Mouse (Mus musculus) limb, embryonic 12.5 days (tissue): ENCODE results near the gene Zmynd19. TPM values are rescaled to one million over a fixed set of nuclear protein-coding genes. Genes with fewer than 3 reads are reported as not detected.
A peak's percentile ranks its signal among the peaks of the same experiment; 100 is the strongest.

Experiments
- ATAC-seq: fragments of 200-750 bp; cut with Nextera tagmentation; 2 replicates; pipeline ENCODE4 v1.8.0; 2017; ENCODE audit warnings: low read depth, moderate TSS enrichment; ENCODE audit not compliant: insufficient number of reproducible peaks, insufficient read depth, low FRiP score, low TSS enrichment
- H3K27ac ChIP-seq: fragments of 300-500 bp; sonication (generic); 2 replicates; pipeline ENCODE4 v1.5.1; 2016; ENCODE audit warnings: mild to moderate bottlenecking, moderate library complexity
- H3K27me3 ChIP-seq: fragments of 300-500 bp; sonication (generic); 2 replicates; pipeline ENCODE4 v1.6.1; 2016; ENCODE audit warnings: mild to moderate bottlenecking, moderate library complexity
- H3K36me3 ChIP-seq: fragments of 300-500 bp; sonication (generic); 2 replicates; pipeline ENCODE4 v1.6.1; 2016; ENCODE audit warnings: mild to moderate bottlenecking, moderate library complexity
- H3K4me1 ChIP-seq: fragments of 300-500 bp; sonication (generic); replicated peaks from 2 replicates; pipeline ENCODE4 v1.6.1; 2016
- H3K4me2 ChIP-seq: fragments of 300-500 bp; sonication (generic); 2 replicates; pipeline ENCODE4 v1.6.1; 2016; ENCODE audit warnings: mild to moderate bottlenecking, moderate library complexity
- H3K4me3 ChIP-seq: fragments of 300-500 bp; sonication (generic); replicated peaks from 2 replicates; pipeline ENCODE4 v1.5.1; 2016; ENCODE audit warnings: mild to moderate bottlenecking
- H3K9ac ChIP-seq: fragments of 300-500 bp; sonication (generic); replicated peaks from 2 replicates; pipeline ENCODE4 v1.6.1; 2016; ENCODE audit warnings: mild to moderate bottlenecking, moderate library complexity
- H3K9me3 ChIP-seq: fragments of 300-500 bp; sonication (generic); 2 replicates; pipeline ENCODE4 v1.6.1; 2016; ENCODE audit warnings: mild to moderate bottlenecking, moderate library complexity
- WGBS: fragments of 180-500 bp; shearing (Covaris S2); methylation state at CpG from one replicate; pipeline ENCODE4 v1.1.7; 2016; 5-methylcytosine and 5-hydroxymethylcytosine counted together
- polyA plus RNA-seq: library from polyadenylated mRNA; unstranded; fragments of >200 nt; fragmentation: Nextera tagmentation; extraction: Ambion mirVana; gene quantifications from 2 replicates; pipeline ENCODE4 v1.2.1, GENCODE M21; 2016

The Zmynd19 gene
- polyA plus RNA-seq: 25.3 and 26.8 TPM in 2 replicates

DNA sequence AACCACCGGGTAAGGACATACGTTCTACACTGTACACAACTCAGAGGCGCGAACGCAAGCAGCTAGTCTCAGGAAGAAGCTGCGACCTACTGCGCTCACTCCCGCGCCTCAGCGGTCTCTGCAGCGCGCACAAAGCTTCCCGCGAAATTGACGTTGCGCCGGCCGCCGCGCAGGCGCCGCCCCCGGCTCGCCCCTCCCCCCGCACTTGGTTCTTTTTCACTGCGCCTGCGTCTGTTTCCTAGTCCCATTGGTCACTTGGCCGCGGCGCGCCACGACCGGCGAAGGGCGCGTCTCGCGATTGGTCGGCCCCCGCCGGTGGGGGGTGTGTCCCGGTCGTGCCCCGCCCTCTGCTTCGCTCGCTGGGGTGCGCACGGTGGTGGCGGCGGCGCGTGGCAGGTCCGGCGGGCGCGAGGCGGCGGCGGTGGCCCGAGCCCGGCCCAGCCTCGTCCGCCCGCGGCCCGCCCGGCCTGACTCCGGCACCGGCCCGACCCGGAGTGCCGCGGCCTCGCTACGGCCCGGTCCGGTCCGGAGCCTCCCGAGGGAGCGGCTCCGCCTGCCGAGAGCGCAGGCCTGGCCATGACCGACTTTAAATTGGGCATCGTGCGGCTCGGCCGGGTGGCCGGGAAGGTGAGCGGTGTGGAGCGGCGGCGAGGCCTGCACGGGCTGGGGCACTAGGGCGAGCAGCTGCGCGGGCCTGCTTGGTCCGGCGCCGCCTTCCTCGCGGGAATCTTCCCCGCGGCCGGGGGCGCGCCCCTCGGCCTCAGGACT, at the start of gene Zmynd19:
Gene Zmynd19 (plus strand): TSS at position 372 of the 768 bp plus-strand sequence.
- Histone ChIP-seq H3K27ac (peak within 1 kb of the TSS; percentile 79), H3K9ac (peak within 1 kb of the TSS; percentile 93), H3K27me3 (no peaks in the 10 kb centered on the region), H3K4me1 (peaks cover 14% of the 10 kb centered on the region), H3K4me2 (peak within 1 kb of the TSS; percentile 93), H3K4me3 (peak within 1 kb of the TSS; percentile 99), H3K9me3 (no peaks in the 10 kb centered on the region), H3K36me3 (peaks cover 29% of the 10 kb centered on the region)
- WGBS: under 1% methylated on average over 93 of the region's 108 CpGs
- ATAC-seq: peak; percentile 98

- H3K4me3 ChIP-seq: no peak overlapping the region
Observed at GRCm38 (mm10) chr2:24901055-24901454, 48.5 kb upstream of the Zmynd19 start.

DNA sequence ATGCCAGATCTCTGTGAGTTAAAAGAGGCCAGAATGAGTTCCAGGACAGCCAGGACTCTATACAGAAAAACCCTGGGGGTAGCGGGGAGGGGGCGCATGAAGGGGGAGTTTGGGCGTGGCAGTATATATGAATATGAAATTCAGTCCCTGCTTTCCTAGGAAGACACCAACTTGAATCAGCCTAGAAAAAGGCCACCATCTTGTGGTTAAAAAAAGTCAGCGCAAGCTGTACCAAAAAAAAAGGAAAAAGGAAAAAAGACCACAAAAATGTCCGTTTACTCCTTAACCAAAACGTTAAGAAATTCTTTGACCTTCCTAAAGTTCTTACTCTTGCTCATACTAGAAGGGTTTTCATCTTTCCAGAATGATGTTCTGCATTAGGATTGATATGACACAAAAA, 46.6 kb upstream of the Zmynd19 start:
- Histone ChIP-seq H3K4me3 (no peak overlapping the region), H3K9me3 (no peaks in the 10 kb centered on the region), H3K9ac (no peak overlapping the region), H3K36me3 (peaks cover 15% of the 10 kb centered on the region; the same call in 1 of the 2 replicates), H3K4me2 (no peak overlapping the region), H3K4me1 (no peaks in the 10 kb centered on the region; the same call in 1 of the 2 replicates), H3K27ac (no peak overlapping the region), H3K27me3 (no peaks in the 10 kb centered on the region)
- 87% methylated on average over 6 of the region's 6 CpGs for WGBS
- no peak for ATAC-seq

More at GRCm38 (mm10) chr2:24901055-24901454, 48.5 kb upstream of the Zmynd19 start:
- Histone ChIP-seq H3K36me3 (peaks cover 21% of the 10 kb centered on the region; the same call in 1 of the 2 replicates), H3K9me3 (no peaks in the 10 kb centered on the region), H3K27ac (no peak overlapping the region), H3K9ac (no peak overlapping the region), H3K27me3 (no peaks in the 10 kb centered on the region), H3K4me1 (no peaks in the 10 kb centered on the region; the same call in 1 of the 2 replicates), H3K4me2 (no peak overlapping the region)
- WGBS: 85% methylated on average over 5 of the region's 5 CpGs
- ATAC-seq: no peak

DNA sequence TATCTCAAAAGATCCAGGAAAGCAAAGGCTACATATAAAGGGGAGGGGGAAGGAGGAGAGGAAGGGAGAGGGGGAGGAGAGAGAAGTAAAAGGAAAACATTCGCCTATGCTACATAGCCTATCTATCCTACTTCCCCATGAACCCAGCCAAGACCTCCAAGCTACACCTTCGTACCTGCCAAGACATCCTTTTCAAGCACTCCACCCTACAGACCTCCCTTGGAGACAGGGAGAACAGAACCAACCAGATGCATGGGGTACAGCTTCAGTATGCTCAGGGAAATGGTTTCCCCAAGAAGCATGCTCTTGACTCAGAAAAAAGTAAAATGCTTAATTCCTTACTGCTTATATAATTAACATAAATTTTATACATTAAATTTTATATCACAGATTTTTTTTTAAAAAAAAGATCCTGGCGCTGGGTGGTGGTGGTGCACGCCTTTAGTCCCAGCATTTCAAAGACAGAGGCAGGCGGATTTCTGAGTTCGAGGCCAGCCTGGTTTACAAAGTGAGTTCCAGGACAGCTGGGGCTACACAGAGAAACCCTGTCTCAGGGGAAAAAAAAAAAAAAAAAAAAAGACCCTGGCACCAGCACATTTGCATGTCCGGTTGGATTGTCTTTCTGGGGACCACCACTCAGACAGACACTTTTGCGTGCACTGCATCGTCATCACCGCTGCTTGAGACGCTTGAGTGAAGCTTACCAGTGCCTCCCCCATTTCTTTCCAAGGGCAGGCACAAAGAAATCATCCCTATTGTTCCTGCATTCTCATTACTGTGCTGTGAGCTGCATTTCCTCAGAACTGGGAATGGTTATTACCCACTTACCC, 44.6 kb upstream of the Zmynd19 start:
- ATAC-seq: no peak
- H3K4me2 ChIP-seq: no peak overlapping the region
- H3K27ac ChIP-seq: no peak overlapping the region
- no peaks in the 10 kb centered on the region; the same call in 1 of the 2 replicates for H3K4me1 ChIP-seq
- H3K9me3 ChIP-seq: no peaks in the 10 kb centered on the region
- peaks cover 8% of the 10 kb centered on the region; the same call in 1 of the 2 replicates for H3K36me3 ChIP-seq
- H3K9ac ChIP-seq: no peak overlapping the region
- 86% methylated on average over 11 of the region's 11 CpGs for WGBS
- H3K4me3 ChIP-seq: no peak overlapping the region
- no peaks in the 10 kb centered on the region for H3K27me3 ChIP-seq

DNA sequence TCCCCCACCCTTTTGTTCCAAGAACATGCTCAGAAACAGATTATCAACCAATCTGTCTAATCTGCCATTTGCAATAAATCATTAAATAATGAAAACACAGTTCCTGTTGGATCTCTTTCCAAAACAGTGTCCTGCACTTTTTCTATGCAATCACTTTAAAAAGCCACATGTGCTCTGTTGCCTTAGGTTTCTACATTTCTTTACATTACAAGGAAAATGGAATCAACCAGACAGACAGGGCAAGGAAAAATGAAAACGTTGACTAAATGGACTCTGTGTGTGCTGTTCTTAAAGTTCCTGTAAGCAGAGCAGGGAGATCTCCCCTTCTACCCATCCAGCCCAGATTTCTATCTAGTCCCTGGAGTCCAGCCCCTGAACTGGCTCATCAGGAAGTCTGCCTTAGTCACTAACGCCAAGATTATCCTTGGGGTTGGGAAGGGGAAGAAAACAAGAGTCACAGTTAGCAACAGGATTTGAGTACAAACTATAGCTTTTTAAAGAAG, 43.9 kb upstream of the Zmynd19 start:
- WGBS: 55% methylated on average over 2 of the region's 2 CpGs
- Histone ChIP-seq H3K36me3 (peaks cover 10% of the 10 kb centered on the region; the same call in 1 of the 2 replicates), H3K4me3 (no peak overlapping the region), H3K27ac (no peak overlapping the region), H3K9ac (no peak overlapping the region), H3K27me3 (no peaks in the 10 kb centered on the region), H3K4me2 (no peak overlapping the region), H3K9me3 (no peaks in the 10 kb centered on the region), H3K4me1 (no peaks in the 10 kb centered on the region; the same call in 1 of the 2 replicates)
- no peak for ATAC-seq

GRCm38 (mm10) chr2:24910481-24910880, 39.1 kb upstream of the Zmynd19 start:
- Histone ChIP-seq H3K36me3 (peaks cover 25% of the 10 kb centered on the region), H3K27me3 (no peaks in the 10 kb centered on the region), H3K27ac (no peak overlapping the region), H3K4me2 (no peak overlapping the region), H3K4me3 (no peak overlapping the region), H3K9me3 (no peaks in the 10 kb centered on the region), H3K9ac (no peak overlapping the region), H3K4me1 (no peaks in the 10 kb centered on the region; the same call in 1 of the 2 replicates)
- WGBS: 92% methylated on average over 4 of the region's 4 CpGs
- no peak for ATAC-seq

DNA sequence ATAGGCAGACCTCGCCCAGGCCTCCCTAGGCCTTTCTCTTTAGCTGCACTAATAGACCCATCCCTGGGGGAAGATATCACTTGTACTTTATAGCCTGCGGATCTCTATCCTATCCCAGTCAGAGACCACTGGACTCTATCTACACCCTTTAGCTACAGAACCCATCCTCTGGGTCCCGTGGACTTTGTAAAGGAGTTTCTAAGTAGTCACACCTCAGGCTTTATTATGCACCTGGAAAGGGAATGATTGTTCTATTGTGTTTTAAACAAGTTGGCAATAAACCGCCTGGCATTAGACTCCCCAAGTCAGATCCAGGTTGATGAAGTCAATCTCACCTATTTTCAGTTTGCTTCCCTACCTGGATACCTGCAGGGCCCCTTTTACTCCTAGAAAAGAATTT, 37.4 kb upstream of the Zmynd19 start:
- H3K27me3 ChIP-seq: no peaks in the 10 kb centered on the region
- no peak overlapping the region for H3K4me3 ChIP-seq
- peaks cover 25% of the 10 kb centered on the region for H3K36me3 ChIP-seq
- H3K9ac ChIP-seq: no peak overlapping the region
- no peak for ATAC-seq
- no peaks in the 10 kb centered on the region for H3K9me3 ChIP-seq
- H3K27ac ChIP-seq: no peak overlapping the region
- 89% methylated on average over 4 of the region's 4 CpGs for WGBS
- H3K4me2 ChIP-seq: no peak overlapping the region
- H3K4me1 ChIP-seq: no peaks in the 10 kb centered on the region

DNA sequence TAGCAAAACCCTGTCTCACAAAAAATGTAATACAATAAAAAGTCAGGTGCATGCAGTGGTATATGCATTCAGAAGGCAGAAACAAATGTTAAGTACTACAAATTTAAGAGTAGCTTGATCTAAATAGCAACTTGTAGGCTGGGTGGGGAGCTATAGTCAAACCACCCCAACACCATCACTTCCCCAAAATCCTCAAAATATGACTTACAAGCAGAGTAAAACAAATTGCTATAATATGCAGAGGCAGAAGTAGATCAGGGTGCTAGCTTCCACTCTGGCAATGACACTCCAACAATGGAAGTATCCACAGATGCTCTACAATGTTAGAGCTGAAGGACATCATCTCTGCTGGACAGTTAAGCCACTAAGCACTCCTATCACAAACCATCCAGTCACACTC, 37.0 kb upstream of the Zmynd19 start:
- H3K9me3 ChIP-seq: no peaks in the 10 kb centered on the region
- H3K27me3 ChIP-seq: no peaks in the 10 kb centered on the region
- no peak overlapping the region for H3K4me2 ChIP-seq
- H3K36me3 ChIP-seq: peaks cover 25% of the 10 kb centered on the region
- peaks cover 3% of the 10 kb centered on the region for H3K4me1 ChIP-seq
- H3K4me3 ChIP-seq: no peak overlapping the region
- H3K9ac ChIP-seq: no peak overlapping the region
- no peak for ATAC-seq
- H3K27ac ChIP-seq: no peak overlapping the region

GRCm38 (mm10) chr2:24914762-24915161, 34.8 kb upstream of the Zmynd19 start:
- Histone ChIP-seq H3K9me3 (no peaks in the 10 kb centered on the region), H3K9ac (no peak overlapping the region), H3K4me2 (no peak overlapping the region), H3K27ac (no peak overlapping the region), H3K27me3 (no peaks in the 10 kb centered on the region), H3K36me3 (peaks cover 23% of the 10 kb centered on the region), H3K4me1 (peaks cover 10% of the 10 kb centered on the region), H3K4me3 (no peak overlapping the region)
- no peak for ATAC-seq
- 96% methylated on average over 3 of the region's 3 CpGs for WGBS

GRCm38 (mm10) chr2:24918930-24919838, 30.4 kb upstream of the Zmynd19 start, which contains the start of gene Ehmt1:
Gene Ehmt1, minus strand, starts transcription at chr2:24919614.
- Histone ChIP-seq H3K9ac (peak within 1 kb of the TSS; percentile 98), H3K4me1 (peaks cover 10% of the 10 kb centered on the region), H3K27me3 (no peaks in the 10 kb centered on the region), H3K9me3 (no peaks in the 10 kb centered on the region), H3K36me3 (no peaks in the 10 kb centered on the region), H3K4me3 (peak within 1 kb of the TSS; percentile 96), H3K4me2 (peak within 1 kb of the TSS; percentile 75), H3K27ac (peak within 1 kb of the TSS; percentile 97)
- WGBS: under 1% methylated on average over 92 of the region's 112 CpGs
- ATAC-seq: peak; percentile 97
